Mouse (Mus musculus): ENCODE data around the gene Csrp3. TPM values are rescaled to one million over a fixed set of nuclear protein-coding genes. Genes with fewer than 3 reads are reported as not detected.

Gene Csrp3
- polyA plus RNA-seq, 1 experiment from 2014 or later = 6.9 TPM

DNA sequence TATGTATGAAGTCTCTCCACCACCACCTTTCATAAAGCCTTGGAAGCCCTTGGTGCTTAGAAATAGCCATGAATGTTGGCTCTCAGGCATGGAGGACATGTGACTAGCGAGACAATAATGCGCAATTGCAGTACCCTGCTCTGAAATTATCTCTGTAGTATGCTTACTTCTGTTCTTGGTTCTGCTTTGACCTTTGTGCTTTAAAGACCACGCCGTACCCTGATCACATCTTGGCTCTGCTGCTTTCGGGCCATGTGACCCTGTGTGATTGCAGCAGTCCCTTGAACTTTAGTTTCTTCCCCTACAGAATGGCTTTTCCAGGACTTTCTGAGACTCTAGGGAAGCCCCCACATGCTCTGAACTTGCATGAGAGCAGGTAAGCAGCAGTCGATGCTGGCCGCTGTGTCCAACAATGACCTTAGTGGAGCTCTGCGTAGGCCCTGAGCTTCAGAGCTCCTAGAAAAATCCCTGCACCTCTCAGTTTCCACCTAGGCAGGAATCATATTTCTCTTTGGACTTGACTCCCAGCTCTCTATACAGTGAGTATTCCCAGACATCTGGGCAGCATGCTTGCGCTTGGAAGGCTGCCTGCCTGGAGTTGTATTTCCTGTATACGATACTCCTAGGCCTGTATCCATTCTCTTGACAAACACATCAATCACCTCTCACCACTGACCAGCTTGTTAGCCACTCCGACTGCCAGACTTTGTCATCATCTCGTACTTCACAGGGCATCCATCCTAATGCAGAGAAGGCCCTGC lies 2.4 kb downstream of the Csrp3 start:
- H3K4me1 ChIP-seq (replicated peaks) = no peaks in the 10 kb centered on the region
- H3K9ac ChIP-seq = no peak overlapping the region
- H3K36me3 ChIP-seq (replicated peaks) = no peaks in the 10 kb centered on the region
- H3K9me3 ChIP-seq (replicated peaks) = no peaks in the 10 kb centered on the region
- no peaks in the 10 kb centered on the region for H3K27me3 ChIP-seq
- no peak overlapping the region for H3K27ac ChIP-seq (replicated peaks)
- no peak overlapping the region for H3K4me3 ChIP-seq (replicated peaks)
- H3K4me2 ChIP-seq = no peak overlapping the region
- ATAC-seq (ENCODE audit: insufficient read depth) = no peak
- WGBS (ENCODE audit: insufficient replicate concordance) = 73% methylated on average over 12 of the region's 12 CpGs

DNA sequence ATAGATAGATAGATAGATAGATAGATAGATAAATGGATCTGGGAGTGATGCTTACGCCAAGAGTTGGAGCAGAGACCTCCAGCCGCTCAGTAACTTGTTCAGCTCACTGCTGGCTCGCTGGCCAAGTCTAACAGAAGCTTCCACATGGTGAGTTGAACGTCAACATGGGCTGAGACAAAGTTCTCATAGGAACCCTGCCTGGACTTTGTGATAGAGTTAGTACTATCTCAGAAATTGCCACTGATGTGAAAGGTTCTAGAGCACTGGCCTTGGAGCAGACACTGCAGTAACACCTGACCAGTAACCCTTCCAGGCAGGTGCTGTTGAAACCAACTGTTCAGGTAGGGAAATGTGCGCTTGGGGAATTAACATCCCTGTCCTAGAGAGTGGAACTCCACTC lies 4.3 kb downstream of the Csrp3 start:
- no peaks in the 10 kb centered on the region for H3K36me3 ChIP-seq (replicated peaks)
- no peak for ATAC-seq (ENCODE audit: insufficient read depth)
- H3K27me3 ChIP-seq = no peaks in the 10 kb centered on the region
- no peak overlapping the region for H3K4me2 ChIP-seq
- H3K4me1 ChIP-seq (replicated peaks) = no peaks in the 10 kb centered on the region
- no peak overlapping the region for H3K9ac ChIP-seq
- WGBS (ENCODE audit: insufficient replicate concordance) = 64% methylated on average over 5 of the region's 5 CpGs
- H3K9me3 ChIP-seq (replicated peaks) = no peaks in the 10 kb centered on the region
- no peak overlapping the region for H3K27ac ChIP-seq (replicated peaks)
- H3K4me3 ChIP-seq (replicated peaks) = no peak overlapping the region

DNA sequence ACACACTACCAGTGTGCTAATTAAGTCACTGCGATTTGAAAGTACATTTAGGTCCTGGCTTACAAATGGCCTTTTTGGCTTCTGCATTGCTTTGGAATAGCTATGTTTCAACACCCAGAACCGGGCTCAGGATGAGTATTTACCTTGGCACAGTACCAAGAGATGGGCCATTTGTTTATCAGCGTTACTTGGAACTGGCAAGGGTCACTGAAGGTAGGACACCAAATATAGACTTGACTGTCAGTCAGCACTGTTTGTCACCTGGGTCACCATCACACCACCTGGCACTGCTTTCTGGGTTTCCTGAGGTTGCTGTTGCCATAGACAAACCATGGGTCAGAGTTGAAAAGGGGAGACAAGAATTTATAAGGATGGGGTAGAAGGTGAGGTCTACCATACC lies 5.5 kb downstream of the Csrp3 start:
- no peaks in the 10 kb centered on the region for H3K36me3 ChIP-seq (replicated peaks)
- H3K4me3 ChIP-seq (replicated peaks) = no peak overlapping the region
- WGBS (ENCODE audit: insufficient replicate concordance) = 48% methylated on average over 3 of the region's 3 CpGs
- no peak overlapping the region for H3K9ac ChIP-seq
- no peak for ATAC-seq (ENCODE audit: insufficient read depth)
- no peaks in the 10 kb centered on the region for H3K9me3 ChIP-seq (replicated peaks)
- no peaks in the 10 kb centered on the region for H3K27me3 ChIP-seq
- no peak overlapping the region for H3K4me2 ChIP-seq
- H3K4me1 ChIP-seq (replicated peaks) = no peaks in the 10 kb centered on the region
- H3K27ac ChIP-seq (replicated peaks) = no peak overlapping the region

DNA sequence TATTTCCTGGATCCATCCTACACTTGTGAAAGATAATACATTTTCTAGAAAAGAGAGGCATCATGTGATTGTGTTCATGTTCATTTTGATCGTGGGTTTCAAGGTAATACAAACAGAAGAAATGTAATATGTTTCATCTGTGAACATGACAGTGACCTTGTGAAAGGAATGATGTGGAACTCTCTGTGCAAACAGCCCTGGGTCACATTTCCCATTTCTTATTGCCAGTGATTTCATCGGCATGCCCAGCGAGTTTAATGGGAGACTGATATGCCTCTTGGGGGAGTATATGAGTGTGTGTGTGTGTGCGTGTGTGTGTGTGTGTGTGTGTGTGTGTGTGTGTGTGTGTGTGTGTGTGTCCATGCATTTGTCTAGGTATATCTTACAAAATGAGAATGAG lies 6.3 kb downstream of the Csrp3 start:
- 62% methylated on average over 4 of the region's 4 CpGs for whole genome bisulfite sequencing (ENCODE audit: insufficient replicate concordance)
- Histone ChIP-seq H3K9me3 (replicated peaks) (no peaks in the 10 kb centered on the region), H3K4me1 (replicated peaks) (no peaks in the 10 kb centered on the region), H3K36me3 (replicated peaks) (no peaks in the 10 kb centered on the region), H3K27me3 (no peaks in the 10 kb centered on the region), H3K4me2 (no peak overlapping the region), H3K9ac (no peak overlapping the region), H3K4me3 (replicated peaks) (no peak overlapping the region), H3K27ac (replicated peaks) (no peak overlapping the region)
- no peak for ATAC-seq (ENCODE audit: insufficient read depth)

DNA sequence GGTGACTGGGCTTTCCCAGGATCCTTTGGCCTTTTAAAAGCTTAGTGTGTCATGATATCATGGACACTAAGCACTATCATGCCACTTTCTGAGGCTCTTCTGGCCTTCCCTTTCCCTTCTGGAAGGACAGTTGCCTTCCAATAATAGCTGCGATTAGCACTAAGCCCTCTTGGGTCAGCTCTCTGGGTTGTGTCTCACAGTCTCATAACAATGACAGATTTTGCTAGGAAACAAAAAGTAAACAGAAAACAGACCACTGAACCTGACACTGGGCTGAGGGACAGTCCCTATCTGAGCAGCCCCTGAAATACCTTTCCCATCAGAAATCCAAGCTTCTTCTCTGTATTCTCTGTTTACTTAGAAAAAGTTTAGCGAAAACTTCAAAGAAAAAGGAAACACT lies 7.3 kb downstream of the Csrp3 start:
- H3K4me2 ChIP-seq = no peak overlapping the region
- no peaks in the 10 kb centered on the region for H3K4me1 ChIP-seq (replicated peaks)
- ATAC-seq (ENCODE audit: insufficient read depth) = no peak
- H3K27me3 ChIP-seq = no peaks in the 10 kb centered on the region
- no peak overlapping the region for H3K27ac ChIP-seq (replicated peaks)
- H3K36me3 ChIP-seq (replicated peaks) = no peaks in the 10 kb centered on the region
- no peak overlapping the region for H3K9ac ChIP-seq
- 60% methylated on average over 2 of the region's 2 CpGs for WGBS (ENCODE audit: insufficient replicate concordance)
- no peaks in the 10 kb centered on the region for H3K9me3 ChIP-seq (replicated peaks)
- H3K4me3 ChIP-seq (replicated peaks) = no peak overlapping the region

DNA sequence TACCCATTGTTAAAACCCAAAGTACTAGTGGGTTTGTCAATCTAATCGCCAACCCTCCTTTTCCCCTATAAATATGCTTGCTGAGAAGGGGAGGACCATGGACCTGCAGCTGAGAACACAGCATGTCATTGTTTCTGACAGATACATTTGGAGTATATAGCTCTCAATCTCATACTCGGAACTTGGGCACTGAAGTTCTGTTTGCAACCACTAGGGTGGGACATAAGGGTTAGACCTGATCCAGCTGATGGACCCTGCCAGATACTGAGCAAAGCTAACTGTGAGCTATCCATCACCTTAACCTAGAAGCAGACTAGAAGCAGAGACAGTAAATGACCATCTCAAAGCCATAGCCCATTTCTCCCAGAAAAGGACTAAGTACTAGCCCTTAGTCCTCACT lies 9.4 kb downstream of the Csrp3 start:
- Histone ChIP-seq H3K36me3 (replicated peaks) (no peaks in the 10 kb centered on the region), H3K9ac (no peak overlapping the region), H3K4me3 (replicated peaks) (no peak overlapping the region), H3K27me3 (no peaks in the 10 kb centered on the region), H3K4me1 (replicated peaks) (no peaks in the 10 kb centered on the region), H3K27ac (replicated peaks) (no peak overlapping the region), H3K9me3 (replicated peaks) (no peaks in the 10 kb centered on the region), H3K4me2 (no peak overlapping the region)
- 52% methylated on average over 2 of the region's 2 CpGs for WGBS (ENCODE audit: insufficient replicate concordance)
- ATAC-seq (ENCODE audit: insufficient read depth) = no peak

DNA sequence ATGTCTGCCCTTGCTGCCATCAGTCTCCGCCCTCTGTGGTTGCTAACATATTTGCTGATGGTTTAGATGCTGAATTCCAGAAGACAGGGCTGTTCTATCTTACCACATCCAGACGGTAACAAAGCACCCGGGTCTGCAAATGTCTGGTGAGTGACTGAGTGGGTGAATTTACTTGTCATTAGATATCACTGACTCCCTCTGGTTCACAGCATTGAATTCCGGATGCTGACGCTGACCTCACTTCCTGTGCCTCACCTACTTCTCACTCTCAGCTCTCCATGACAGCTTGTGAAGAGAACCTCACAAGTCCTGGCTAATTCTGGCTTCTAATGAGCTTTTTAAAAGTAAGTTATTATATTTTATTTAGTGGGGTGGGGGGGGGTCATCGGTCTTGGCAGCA lies 10.9 kb downstream of the Csrp3 start:
- Histone ChIP-seq H3K27ac (replicated peaks) (no peak overlapping the region), H3K4me1 (replicated peaks) (no peaks in the 10 kb centered on the region), H3K27me3 (no peaks in the 10 kb centered on the region), H3K4me3 (replicated peaks) (no peak overlapping the region), H3K9ac (no peak overlapping the region), H3K36me3 (replicated peaks) (no peaks in the 10 kb centered on the region), H3K9me3 (replicated peaks) (no peaks in the 10 kb centered on the region), H3K4me2 (no peak overlapping the region)
- ATAC-seq (ENCODE audit: insufficient read depth) = no peak
- WGBS (ENCODE audit: insufficient replicate concordance) = 29% methylated on average over 6 of the region's 6 CpGs

DNA sequence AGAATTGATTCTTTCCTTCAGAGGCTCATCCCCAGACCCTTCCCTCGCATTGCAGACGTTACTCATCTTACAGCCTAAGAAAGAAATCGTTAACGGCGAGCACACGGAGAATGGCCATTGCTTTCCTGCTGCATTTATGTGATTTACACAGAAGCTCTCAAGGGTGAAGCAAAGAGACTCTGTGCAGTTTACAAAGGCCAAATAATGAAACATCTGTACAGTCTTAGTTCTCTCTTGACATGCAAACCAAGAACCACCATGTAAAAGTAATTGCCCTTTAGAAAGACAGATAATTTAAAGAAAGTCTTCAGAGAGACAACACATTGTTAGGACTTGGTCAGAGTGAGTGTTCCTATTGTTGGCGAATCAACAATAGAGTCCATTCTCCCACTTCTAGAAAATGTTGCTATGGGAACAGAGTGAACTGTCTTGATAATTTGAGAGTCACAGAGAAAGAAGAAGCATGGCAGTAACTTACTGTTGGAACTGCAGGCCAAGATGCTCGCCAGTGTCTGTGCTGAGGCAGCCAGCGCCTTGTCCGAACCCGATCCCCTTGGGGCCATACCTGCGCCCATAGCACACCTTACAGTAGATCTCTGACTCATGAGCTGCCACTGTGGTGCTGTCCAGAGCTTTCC lies 12.7 kb downstream of the Csrp3 start:
- Histone ChIP-seq H3K27me3 (no peaks in the 10 kb centered on the region), H3K4me3 (replicated peaks) (no peak overlapping the region), H3K9ac (no peak overlapping the region), H3K36me3 (replicated peaks) (no peaks in the 10 kb centered on the region), H3K27ac (replicated peaks) (no peak overlapping the region), H3K4me2 (no peak overlapping the region), H3K9me3 (replicated peaks) (no peaks in the 10 kb centered on the region), H3K4me1 (replicated peaks) (no peaks in the 10 kb centered on the region)
- ATAC-seq (ENCODE audit: insufficient read depth) = no peak
- 73% methylated on average over 12 of the region's 12 CpGs for WGBS (ENCODE audit: insufficient replicate concordance)

DNA sequence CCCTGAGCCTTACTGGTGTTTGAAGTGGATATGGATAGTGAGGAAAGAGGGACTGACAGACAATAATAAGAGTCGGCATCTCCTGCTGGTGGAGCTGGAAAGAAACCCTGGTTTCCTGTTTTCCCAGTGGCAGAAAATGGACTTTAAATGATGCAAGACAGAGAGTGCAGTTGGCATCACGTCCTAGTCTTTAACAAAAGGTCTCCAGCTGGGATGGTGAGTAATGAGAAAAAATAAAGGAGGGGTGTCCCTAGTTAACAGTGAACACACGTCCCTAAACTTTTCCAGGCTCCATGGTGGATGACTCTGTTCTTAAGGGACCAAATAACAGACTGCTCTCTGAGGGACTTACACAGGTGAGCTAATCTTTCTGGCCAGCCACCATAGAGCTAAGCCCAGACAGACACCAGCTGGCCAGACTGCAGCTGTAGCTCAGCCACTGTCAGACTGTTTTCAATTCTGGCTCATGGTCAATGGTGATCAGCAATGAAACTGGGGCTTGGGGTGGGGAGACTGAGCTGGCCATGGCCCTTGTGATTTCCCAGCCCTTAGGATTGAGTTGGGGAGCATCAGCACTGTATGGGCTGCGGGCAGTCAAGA lies 13.4 kb downstream of the Csrp3 start:
- H3K4me1 ChIP-seq (replicated peaks) = no peaks in the 10 kb centered on the region
- no peaks in the 10 kb centered on the region for H3K27me3 ChIP-seq
- no peaks in the 10 kb centered on the region for H3K36me3 ChIP-seq (replicated peaks)
- no peak overlapping the region for H3K4me3 ChIP-seq (replicated peaks)
- no peak overlapping the region for H3K4me2 ChIP-seq
- ATAC-seq (ENCODE audit: insufficient read depth) = no peak
- H3K27ac ChIP-seq (replicated peaks) = no peak overlapping the region
- no peaks in the 10 kb centered on the region for H3K9me3 ChIP-seq (replicated peaks)
- no peak overlapping the region for H3K9ac ChIP-seq
- WGBS (ENCODE audit: insufficient replicate concordance) = 42% methylated on average over 4 of the region's 4 CpGs

DNA sequence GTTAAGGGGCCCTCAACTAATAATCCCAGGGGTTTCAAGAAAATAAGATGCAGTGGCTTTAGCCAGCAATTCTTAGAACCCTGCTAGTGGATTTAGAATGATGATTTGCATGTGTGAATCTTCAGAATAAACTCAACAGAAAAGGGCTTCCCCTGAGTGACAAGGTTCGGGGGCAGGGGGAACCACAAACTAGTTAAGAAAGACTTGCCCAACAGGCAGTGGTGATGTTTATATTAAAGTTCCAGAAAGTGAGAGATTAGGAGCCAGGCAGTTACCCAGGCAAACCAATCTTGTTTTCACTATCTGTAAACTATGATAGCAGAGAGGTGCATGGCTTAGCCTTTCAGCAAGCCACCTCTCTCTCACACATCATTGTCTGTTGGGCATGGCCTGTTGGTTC lies 15.1 kb downstream of the Csrp3 start:
- peaks cover 3% of the 10 kb centered on the region; the same call in 1 of the 2 replicates for H3K4me1 ChIP-seq (replicated peaks)
- ATAC-seq (ENCODE audit: insufficient read depth) = no peak
- peaks cover 2% of the 10 kb centered on the region; the same call in 1 of the 2 replicates for H3K36me3 ChIP-seq (replicated peaks)
- H3K4me3 ChIP-seq (replicated peaks) = no peak overlapping the region
- no peak overlapping the region for H3K27ac ChIP-seq (replicated peaks)
- H3K4me2 ChIP-seq = no peak overlapping the region
- WGBS (ENCODE audit: insufficient replicate concordance) = 18% methylated on average over 1 of the region's 1 CpGs
- no peaks in the 10 kb centered on the region for H3K27me3 ChIP-seq
- no peaks in the 10 kb centered on the region for H3K9me3 ChIP-seq (replicated peaks)
- H3K9ac ChIP-seq = no peak overlapping the region

DNA sequence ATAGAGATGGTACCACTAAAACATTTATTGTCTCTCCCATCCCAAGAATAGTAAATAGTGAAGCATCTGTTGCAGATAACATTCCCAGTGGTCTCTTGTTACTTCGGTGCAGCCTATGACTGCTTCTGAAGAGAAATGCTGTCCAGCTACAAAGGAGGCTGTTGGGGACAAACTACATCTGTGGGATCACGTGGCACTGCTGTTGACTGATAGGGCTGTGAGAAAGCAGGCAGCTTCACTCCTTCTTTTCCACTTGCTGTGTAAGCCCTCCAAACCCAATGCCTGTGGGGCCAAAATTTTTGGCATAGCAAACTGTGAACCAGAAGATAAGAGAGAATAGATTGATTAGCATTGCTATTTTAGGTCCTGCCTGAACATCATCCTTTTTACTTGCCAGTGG lies 17.4 kb downstream of the Csrp3 start:
- Histone ChIP-seq H3K4me3 (replicated peaks) (no peak overlapping the region), H3K9ac (no peak overlapping the region), H3K36me3 (replicated peaks) (peaks cover 18% of the 10 kb centered on the region), H3K27ac (replicated peaks) (no peak overlapping the region), H3K4me1 (replicated peaks) (peaks cover 3% of the 10 kb centered on the region; the same call in 1 of the 2 replicates), H3K27me3 (no peaks in the 10 kb centered on the region), H3K4me2 (no peak overlapping the region), H3K9me3 (replicated peaks) (no peaks in the 10 kb centered on the region)
- 14% methylated on average over 2 of the region's 2 CpGs for WGBS (ENCODE audit: insufficient replicate concordance)
- ATAC-seq (ENCODE audit: insufficient read depth) = no peak

Measured in liver, embryonic 15.5 days (tissue).